Mouse (Mus musculus) hindbrain, postnatal 0 days (tissue): ENCODE data around the gene Akap7. TPM values are rescaled to one million over a fixed set of nuclear protein-coding genes. Genes with fewer than 3 reads are reported as not detected.

Source experiments
- ATAC-seq: fragments of 200-750 bp; cut with Nextera tagmentation; 2 replicates; pipeline ENCODE4 v1.8.0; 2017; ENCODE audit warnings: mild to moderate bottlenecking, moderate TSS enrichment, moderate library complexity
- DNase-seq: peaks from one replicate; pipeline ENCODE4 v3.0.0-alpha.2; 2015; ENCODE audit warnings: low spot score
- H3K27ac ChIP-seq: fragments of 300-500 bp; sonication (generic); 2 replicates; pipeline ENCODE4 v1.5.1; 2014; ENCODE audit warnings: mild to moderate bottlenecking
- H3K27me3 ChIP-seq: fragments of 300-500 bp; sonication (generic); 2 replicates; pipeline ENCODE4 v1.6.1; 2014; ENCODE audit warnings: low read length, mixed read lengths; ENCODE audit not compliant: insufficient read depth
- H3K36me3 ChIP-seq: fragments of 300-500 bp; sonication (generic); 2 replicates; pipeline ENCODE4 v1.6.1; 2014; ENCODE audit warnings: low read length, mixed read lengths; ENCODE audit not compliant: insufficient read depth
- H3K4me1 ChIP-seq: fragments of 300-500 bp; sonication (generic); 2 replicates; pipeline ENCODE4 v1.6.1; 2014; ENCODE audit warnings: antibody characterized with exemption, low read length, mixed read lengths; ENCODE audit not compliant: insufficient read depth
- H3K4me2 ChIP-seq: fragments of 300-500 bp; sonication (generic); 2 replicates; pipeline ENCODE4 v1.6.1; 2014; ENCODE audit warnings: low read depth, mild to moderate bottlenecking, low read length, moderate library complexity, mixed read lengths
- H3K4me3 ChIP-seq: fragments of 300-500 bp; sonication (generic); 2 replicates; pipeline ENCODE4 v1.5.1; 2014; ENCODE audit warnings: low read length
- H3K9ac ChIP-seq: fragments of 300-500 bp; sonication (generic); replicated peaks from 2 replicates; pipeline ENCODE4 v1.6.1; 2014; ENCODE audit warnings: mild to moderate bottlenecking, low read length, moderate library complexity, mixed read lengths
- H3K9me3 ChIP-seq: fragments of 300-500 bp; sonication (generic); 2 replicates; pipeline ENCODE4 v1.6.1; 2016; ENCODE audit warnings: low read length, mixed read lengths
- CTCF ChIP-seq: IDR thresholded peaks from 2 replicates; pipeline ENCODE4 v1.5.1; 2016; ENCODE audit warnings: antibody characterized with exemption, control low read depth, low read depth
- WGBS: fragments of 180-500 bp; shearing (Covaris S2); extraction: QIAGEN DNeasy Blood & Tissue Kit; methylation state at CpG from one replicate; pipeline ENCODE4 v1.1.7; 2014; 5-methylcytosine and 5-hydroxymethylcytosine counted together
- polyA plus RNA-seq: library from polyadenylated mRNA; unstranded; fragments of >200 nt; fragmentation: Nextera tagmentation; extraction: Ambion mirVana; gene quantifications from 2 replicates; pipeline ENCODE4 v1.2.1, GENCODE M21; 2015
- total RNA-seq: library from RNA; depleted of rRNA; stranded (reverse); fragments of >200 nt; gene quantifications from 2 replicates; pipeline ENCODE4 v1.2.3, GENCODE M21; 2014; rRNA removed

The Akap7 gene
- total and polyA plus RNA-seq, 2 experiments from 2014 or later, result 78.0 to 84.0 TPM

DNA sequence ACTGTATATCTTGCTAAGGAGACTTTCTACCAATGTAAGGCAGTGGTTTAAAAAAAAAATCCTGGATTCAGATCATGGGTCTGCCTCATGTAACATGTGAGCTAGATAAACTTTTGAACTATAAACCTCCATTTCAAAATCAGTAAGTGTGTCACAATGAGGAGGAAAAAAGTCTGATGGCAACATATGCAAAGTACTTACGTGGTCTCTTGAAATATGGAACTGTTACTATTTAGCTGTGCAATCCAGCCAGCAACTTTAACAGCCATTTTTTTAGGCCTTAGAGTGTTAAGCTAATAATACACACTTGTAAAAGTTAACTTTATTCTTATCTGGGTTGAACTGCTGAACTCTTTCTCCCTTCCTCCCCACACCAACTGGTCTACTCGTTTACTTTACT, 181.6 kb downstream of the Akap7 start:
- no peaks in the 10 kb centered on the region for H3K9me3 ChIP-seq
- H3K27me3 ChIP-seq, result no peaks in the 10 kb centered on the region
- no peaks in the 10 kb centered on the region for H3K4me1 ChIP-seq
- no peak for TF ChIP-seq CTCF
- no peak for ATAC-seq
- H3K4me3 ChIP-seq, result no peak overlapping the region
- WGBS, result 93% methylated on average over 2 of the region's 2 CpGs
- no peak overlapping the region for H3K9ac ChIP-seq
- no peak overlapping the region for H3K27ac ChIP-seq
- H3K36me3 ChIP-seq, result no peaks in the 10 kb centered on the region
- no peak overlapping the region for H3K4me2 ChIP-seq
- DNase-seq, result no peak

DNA sequence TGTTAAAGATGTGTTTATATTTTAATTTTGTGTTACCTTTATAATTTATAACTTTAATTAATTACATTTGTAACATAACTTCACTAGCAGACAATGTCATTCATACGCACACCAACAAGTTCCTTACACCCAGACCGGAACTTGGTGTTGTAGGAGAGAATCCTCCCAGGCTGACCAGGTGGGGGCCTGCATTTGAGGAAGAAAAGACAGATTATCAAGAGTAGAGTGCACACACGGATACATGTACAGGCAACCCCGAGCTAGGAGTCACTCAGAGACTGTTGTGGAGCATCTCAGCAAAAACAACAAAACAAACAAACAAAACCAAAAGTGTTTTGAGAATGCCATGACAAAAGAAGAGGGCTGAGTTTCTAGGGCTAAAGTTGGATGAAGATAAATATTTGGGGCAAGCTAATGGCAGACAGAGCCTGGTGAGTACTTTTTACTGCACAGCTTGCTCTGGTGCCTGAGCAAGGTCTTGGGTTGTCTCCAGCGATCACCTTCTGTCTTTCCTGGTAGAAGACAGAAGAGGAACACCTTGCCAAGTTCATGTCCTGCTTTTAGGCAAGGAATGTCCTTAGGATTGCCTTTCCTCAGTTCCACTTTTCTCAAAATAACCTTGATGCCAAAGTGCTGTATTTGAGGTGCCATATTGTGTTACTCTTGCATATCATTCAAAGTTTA, 186.7 kb downstream of the Akap7 start:
- no peak for ATAC-seq
- WGBS, result 87% methylated on average over 5 of the region's 5 CpGs
- no peak overlapping the region for H3K4me2 ChIP-seq
- no peak for DNase-seq
- no peak overlapping the region for H3K27ac ChIP-seq
- H3K36me3 ChIP-seq, result no peaks in the 10 kb centered on the region
- H3K4me1 ChIP-seq, result peaks cover 4% of the 10 kb centered on the region; the same call in 1 of the 2 replicates
- no peaks in the 10 kb centered on the region for H3K27me3 ChIP-seq
- no peak overlapping the region for H3K9ac ChIP-seq
- no peak overlapping the region for H3K4me3 ChIP-seq
- no peaks in the 10 kb centered on the region for H3K9me3 ChIP-seq
- no peak for TF ChIP-seq CTCF

Other genes starting within 250 kb of the Akap7 start
- gene Epb41l2, start 51.9 kb upstream of the Akap7 start, total RNA-seq, result 35.2 and 49.6 TPM in 2 replicates
- gene Epb41l2, start 51.9 kb upstream of the Akap7 start, polyA plus RNA-seq, result 26.0 and 30.2 TPM in 2 replicates
- gene Smlr1, start 228.4 kb upstream of the Akap7 start, total RNA-seq, result not detected in 2 replicates
- not detected in 2 replicates for gene Smlr1, start 228.4 kb upstream of the Akap7 start, polyA plus RNA-seq